Mouse (Mus musculus) kidney, adult 2 months (tissue): Measurements from ENCODE around the gene Gm45021.

Experiments used
- CTCF ChIP-seq: fragments of 200-500 bp; conservative IDR thresholded peaks from 2 replicates; pipeline ENCODE4 v1.5.1; 2011; ENCODE audit warnings: low read depth, mild to moderate bottlenecking, control low read depth, low read length, moderate library complexity, mixed read lengths; ENCODE audit not compliant: insufficient read depth, insufficient read length
- POLR2A ChIP-seq: fragments of 200-500 bp; IDR thresholded peaks from one replicate; pipeline ENCODE4 v1.6.1; 2011; ENCODE audit warnings: low read depth, low read length, control low read depth

GRCm38 (mm10) chr6:48647611-48648010 is 58.2 kb downstream of the Gm45021 start:
- TF ChIP-seq CTCF: no peak
- no peak for TF ChIP-seq POLR2A
